Mouse (Mus musculus) layer of hippocampus, adult 2 months (tissue): ENCODE measurements around the gene Top3b. TPM values are rescaled to one million over a fixed set of nuclear protein-coding genes. Genes with fewer than 3 reads are reported as not detected.
"Not testable (repeated sequence)": the region's sequence is repeated elsewhere in the genome, so short reads cannot be mapped to it uniquely, and the experiment has no call there.

Experiments used
- DNase-seq, 2 experiments: peaks; one replicate each; pipeline ENCODE4 v3.0.0; 2022; ENCODE audit warnings: low spot score in 2 of 2
- H3K27ac ChIP-seq: fragments of 200-600 bp; 2 replicates; pipeline ENCODE4 v1.8.1; 2022
- H3K4me3 ChIP-seq: fragments of 200-600 bp; 2 replicates; pipeline ENCODE4 v1.8.1; 2022; ENCODE audit warnings: mild to moderate bottlenecking
- CTCF ChIP-seq: fragments of 200-600 bp; conservative IDR thresholded peaks from 2 replicates; pipeline ENCODE4 v1.8.1; 2022; ENCODE audit warnings: antibody characterized with exemption, mild to moderate bottlenecking, moderate library complexity
- long read RNA-seq, 2 experiments: library from polyadenylated mRNA; stranded (forward); transcript quantifications; one replicate each; pipeline ENCODE4 v2.0.0; 2021; ENCODE audit warnings: borderline mapping rate in 2 of 2
- total RNA-seq, 2 experiments: library from RNA; stranded (reverse); gene quantifications; 2 replicates each; pipeline ENCODE4 v1.2.3; 2021

Gene Top3b
- total RNA-seq: 10 to 100 TPM; 69.9 to 75.5 TPM
- long read RNA-seq, experiment 1, partial matches to known transcripts: 2 of 19 reads
- long read RNA-seq, experiment 1, other reads (novel, unspliced or antisense): 15 of 19 reads
- long read RNA-seq, experiment 2, transcript Top3b-201 (18 exons, 3,073 nt): major isoform, 6 of 40 reads
- long read RNA-seq, experiment 2, partial matches to known transcripts: 1 of 40 reads
- long read RNA-seq, experiment 2, other reads (novel, unspliced or antisense): 31 of 40 reads

DNA sequence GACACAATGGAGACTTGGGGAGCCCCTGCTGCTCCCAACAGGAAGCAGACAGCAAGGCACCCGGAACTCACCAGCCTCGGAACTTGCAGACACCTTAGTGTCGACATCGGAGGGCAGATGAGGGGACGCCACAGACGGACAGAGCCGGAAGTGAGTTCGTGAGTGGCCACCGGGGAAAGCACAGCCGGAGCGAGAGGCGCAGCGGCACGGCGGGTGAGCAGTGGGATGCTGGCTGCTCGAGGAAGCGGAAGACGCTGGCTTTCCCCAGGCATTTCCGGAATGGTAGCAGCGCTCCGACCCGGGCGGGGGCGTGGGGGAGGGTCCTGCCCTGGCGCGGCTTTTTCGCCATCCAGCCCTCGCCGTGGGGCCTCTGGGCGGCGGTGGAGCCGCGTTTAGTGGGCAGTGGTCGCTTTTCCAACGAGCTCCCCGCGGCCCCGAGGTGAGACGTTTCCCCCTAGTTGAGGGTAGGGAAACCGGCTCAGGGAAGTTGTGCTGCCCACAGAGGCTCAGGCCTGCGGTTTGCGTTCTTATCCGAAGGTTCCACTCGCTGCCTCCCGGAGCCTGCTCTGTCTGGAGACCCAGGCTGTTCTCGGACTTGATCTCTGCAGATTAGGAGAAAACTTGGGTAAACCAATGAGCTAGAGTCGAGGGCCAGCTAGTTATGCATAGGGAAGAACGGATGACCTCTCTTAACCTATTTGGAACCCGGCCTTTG, at the start of gene Top3b, which contains the start of gene Vpreb1:
Gene Top3b, plus strand, starts transcription at position 120 of the 715 bp plus-strand sequence.
Gene Vpreb1, minus strand, starts transcription at position 227 of the 715 bp plus-strand sequence.
- Histone ChIP-seq H3K4me3 (peak within 1 kb of the TSS; percentile 88), H3K27ac (peak within 1 kb of the TSS; percentile 88)
- peak; percentile 70 for TF ChIP-seq CTCF
- peak; percentile 91 to 93 for DNase-seq

DNA sequence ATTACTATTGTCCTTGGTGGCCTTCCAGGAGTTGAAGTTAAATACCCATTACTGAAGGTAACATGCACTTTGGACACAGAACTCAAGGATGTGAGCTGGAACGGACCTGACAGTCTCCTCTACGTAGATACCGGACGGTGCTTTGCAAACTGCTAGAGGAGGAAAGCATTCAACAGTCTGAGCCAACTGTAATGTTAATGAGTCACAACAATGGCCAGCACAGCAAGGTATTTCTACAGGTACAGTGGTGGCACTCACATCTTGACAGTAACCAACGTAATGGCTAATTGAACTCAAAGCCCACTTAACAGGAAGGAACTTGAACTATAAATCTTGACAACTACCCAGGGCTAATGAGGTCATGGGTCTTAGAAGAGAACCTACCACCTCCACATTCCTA, 45.1 kb upstream of the Top3b start:
- DNase-seq: no peak
- H3K27ac ChIP-seq: no peak overlapping the region
- no peak overlapping the region for H3K4me3 ChIP-seq
- no peak for TF ChIP-seq CTCF

DNA sequence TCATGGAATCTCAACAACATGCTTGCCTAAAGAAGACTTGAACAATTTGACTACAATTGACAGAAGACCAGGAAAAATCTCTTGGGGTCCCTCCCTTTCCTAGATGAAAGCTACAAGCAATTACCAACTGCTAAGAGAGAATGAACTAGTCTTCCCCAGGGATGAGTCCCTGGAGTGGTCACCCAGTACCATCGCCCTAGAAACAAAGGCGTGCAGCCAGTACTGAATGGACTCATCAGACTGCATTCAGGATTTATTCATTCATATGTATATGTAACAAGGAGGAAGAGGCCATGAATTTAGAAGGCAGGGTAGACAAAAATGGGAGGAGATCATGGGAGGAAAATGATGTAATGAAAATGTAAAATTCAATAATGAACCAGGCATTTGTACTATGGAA, 44.3 kb upstream of the Top3b start:
- TF ChIP-seq CTCF: no peak
- Histone ChIP-seq H3K4me3 (no peak overlapping the region), H3K27ac (no peak overlapping the region)
- no peak for DNase-seq

DNA sequence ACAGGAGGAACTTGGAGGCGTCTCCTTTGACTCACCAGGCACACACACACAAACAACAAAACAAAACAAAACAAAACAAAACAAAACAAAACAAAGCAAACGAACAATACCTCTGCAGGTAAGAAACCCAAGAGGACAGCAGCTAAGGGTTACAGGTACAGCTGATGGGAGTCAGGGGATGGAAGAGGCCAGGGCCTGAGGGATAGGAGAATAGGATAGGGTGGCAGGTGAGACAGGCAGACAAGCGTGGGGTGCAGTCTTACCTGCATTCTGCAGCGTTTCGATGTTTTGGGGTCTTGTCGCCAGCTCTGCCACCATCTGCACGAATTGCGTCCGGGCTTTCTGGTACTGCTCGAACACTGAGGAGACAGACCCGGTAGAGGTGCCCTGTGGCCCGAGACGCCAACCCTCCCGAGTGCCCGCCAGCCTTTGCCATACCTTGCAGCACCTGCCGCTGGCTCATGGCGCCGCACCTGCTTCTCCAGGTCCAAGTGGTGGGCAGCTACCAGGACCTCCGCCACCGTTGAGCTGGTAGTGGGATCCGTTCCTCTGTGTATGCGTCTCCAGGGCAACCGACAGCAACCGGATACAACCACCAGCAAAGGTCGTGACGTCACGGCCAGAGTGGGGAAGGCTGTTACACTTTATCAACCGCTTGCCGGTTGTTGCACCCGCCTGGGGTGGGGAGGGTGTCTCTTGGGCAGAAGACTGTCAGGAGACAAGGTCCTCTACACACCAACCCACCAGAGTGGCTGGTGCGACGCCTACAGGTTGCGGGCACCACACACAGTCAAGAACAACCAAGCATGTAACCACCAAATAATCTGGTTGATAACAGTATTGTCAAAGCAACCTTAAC, 41.5 kb upstream of the Top3b start, which contains the start of gene Spag6l:
Gene Spag6l, minus strand, starts transcription at position 700 of the 859 bp plus-strand sequence.
- H3K4me3 ChIP-seq: peak within 1 kb of the TSS; percentile 66
- H3K27ac ChIP-seq: peak within 1 kb of the TSS; percentile 54; the same call in 1 of the 2 replicates
- peak; percentile 51 to 60 for DNase-seq
- peak; percentile 66 for TF ChIP-seq CTCF

DNA sequence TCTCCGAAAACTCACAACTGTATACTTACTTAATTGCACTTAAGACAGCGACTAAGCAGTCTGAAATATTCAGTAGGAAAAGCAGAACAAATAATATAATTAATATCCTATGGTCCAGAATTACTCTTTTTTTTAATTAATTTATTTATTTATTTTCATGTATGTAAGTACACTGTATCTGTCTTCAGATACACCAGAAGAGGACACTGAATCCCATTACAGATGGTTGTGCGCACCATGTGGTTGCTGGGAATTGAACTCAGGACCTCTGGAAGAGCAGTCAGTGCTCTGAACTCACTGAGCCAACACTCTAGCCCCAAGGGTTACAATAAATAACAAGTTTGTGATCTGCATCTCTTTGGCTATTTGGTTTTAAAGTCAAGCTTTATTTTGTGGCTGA, 40.9 kb upstream of the Top3b start:
- no peak for DNase-seq
- no peak for TF ChIP-seq CTCF
- no peak overlapping the region for H3K27ac ChIP-seq
- H3K4me3 ChIP-seq: peak overlapping the region; percentile 66; the same call in 1 of the 2 replicates

DNA sequence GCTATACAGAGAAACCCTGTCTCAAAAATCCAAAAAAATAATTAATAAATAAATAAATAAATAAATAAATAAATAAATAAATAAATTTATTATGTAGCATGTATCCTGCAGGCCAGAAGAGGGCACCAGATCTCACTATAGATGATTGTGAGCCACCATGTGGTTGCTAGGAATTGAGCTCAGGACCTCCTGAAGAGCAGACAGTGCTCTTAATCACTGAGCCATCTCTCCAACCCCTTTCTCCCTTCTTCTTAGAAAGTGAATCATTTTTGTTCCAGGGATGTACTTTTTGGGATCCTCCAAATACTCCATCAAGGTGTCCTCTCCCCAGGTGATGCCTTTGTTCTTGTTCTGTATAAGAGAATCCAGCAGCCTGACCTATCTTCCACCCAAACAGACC, 21.3 kb upstream of the Top3b start:
- peak; percentile 36; the same call in 1 of the 2 replicates for TF ChIP-seq CTCF
- no peak for DNase-seq
- Histone ChIP-seq H3K27ac (no peak overlapping the region), H3K4me3 (no peak overlapping the region)

DNA sequence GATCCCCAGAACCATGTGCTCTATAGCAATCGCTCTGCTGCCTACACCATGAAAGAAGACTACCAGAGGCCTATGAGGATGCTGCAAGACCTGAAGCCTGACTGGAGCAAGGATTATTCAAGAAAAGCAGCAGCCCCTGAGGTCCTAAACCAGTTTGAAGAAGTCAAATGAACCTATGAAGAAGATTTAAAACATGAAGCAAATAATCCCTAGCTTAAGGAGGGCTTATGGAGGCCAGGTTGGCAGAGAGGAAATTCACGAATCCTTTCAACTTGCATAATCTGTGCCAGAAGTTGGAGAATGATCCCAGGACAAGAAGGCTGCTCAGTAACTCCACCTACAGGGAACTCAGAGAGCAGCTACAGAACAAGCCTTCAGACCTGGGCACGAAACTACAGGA, 18.1 kb upstream of the Top3b start:
- no peak for TF ChIP-seq CTCF
- H3K4me3 ChIP-seq: no peak overlapping the region
- DNase-seq: no peak
- H3K27ac ChIP-seq: no peak overlapping the region

DNA sequence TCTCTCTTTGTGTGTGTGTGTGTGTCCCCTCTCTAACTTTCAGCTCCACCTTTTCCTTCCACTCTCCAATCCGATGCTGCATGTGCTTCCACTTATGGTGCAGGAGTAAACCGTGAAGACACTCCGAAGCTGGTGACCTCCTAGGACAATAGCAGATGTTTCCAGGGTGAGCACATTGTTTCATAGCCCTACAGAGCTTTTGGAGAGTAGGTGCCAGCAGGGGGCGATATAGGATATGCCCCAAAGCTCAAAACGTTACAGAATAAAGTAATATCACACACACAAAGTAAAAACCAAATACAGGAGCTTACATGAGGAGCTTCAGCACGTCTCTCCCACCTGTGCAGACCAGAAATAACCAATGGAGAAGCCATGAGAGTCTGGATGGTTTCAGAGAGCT, 15.7 kb upstream of the Top3b start:
- peak in 1 of 2 experiments; percentile 60 for DNase-seq
- peak; percentile 85 for TF ChIP-seq CTCF
- H3K27ac ChIP-seq: no peak overlapping the region
- no peak overlapping the region for H3K4me3 ChIP-seq

DNA sequence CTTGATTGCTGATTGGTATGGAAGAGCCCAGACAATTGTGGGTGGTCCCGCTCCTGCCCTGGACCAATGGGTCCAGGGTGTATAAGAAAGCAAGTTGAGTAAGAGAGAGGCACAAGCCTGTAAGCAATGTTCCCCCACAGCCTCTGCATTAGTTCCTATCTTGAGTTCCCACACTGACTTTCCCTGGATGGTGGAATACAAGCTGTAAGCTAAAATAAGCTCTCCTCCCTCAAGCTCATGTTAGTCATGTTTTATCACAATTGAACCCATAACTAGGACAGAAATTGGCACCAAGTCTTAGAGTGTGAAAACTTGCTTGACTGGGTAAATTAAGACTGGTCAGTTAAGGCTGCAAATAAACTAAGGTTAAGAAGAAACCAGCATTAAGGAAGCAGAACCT, 15.0 kb upstream of the Top3b start:
- Histone ChIP-seq H3K27ac (no peak overlapping the region), H3K4me3 (no peak overlapping the region)
- TF ChIP-seq CTCF: no peak
- no peak for DNase-seq

DNA sequence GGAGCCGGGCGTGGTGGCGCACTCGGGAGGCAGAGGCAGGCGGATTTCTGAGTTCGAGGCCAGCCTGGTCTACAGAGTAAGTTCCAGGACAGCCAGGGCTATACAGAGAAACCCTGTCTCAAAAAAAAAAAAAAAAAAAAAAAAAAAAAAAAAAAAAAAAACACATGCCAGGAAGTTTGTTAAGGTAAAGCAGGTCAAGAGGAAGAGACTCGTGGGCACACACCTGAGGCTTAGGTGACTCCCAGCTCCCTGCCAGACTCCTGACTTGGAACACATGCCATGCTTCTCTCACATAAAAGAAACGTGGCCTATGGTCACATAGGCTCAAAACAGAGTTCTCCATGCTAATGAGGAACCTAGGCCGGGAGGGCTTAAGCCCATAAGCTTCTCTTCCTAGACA, 14.5 kb upstream of the Top3b start:
- not testable (repeated sequence) for DNase-seq, H3K4me3 ChIP-seq

DNA sequence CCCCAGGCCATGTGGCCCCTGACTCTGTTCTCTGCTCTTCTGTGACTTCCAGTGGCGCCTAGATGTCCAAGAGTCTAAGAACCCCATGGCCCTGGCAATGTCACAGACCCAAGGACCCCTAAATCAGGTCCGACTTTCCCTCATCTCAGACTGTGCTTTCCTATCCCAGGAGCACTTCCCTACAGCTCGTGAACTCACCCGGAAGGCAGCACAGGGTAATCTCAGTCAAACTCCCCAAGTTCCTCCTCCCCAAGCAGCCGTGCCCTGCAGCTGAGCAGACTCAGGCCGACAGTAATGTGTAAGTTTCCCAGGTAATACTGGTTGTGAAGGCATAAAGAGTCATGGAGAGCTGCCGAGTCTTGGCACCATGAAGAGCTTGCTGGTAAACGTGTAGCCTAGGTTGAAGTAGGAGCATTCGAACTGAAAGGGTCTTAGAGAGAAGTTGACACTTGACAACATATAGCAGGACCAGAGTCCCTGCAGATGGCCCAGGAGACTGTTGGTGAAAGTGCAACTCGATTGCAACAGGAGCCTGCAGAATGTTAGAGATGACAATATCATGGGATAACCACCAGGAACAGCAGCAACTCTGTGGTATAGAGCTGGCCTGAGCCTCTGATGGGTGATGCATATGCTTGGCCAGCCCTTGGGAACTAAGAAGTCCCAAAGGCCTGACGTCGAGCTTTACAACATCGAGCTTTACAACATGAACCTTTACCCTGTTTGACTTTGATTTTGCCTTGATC, 13.6 kb upstream of the Top3b start:
- DNase-seq: no peak
- TF ChIP-seq CTCF: no peak
- Histone ChIP-seq H3K27ac (no peak overlapping the region), H3K4me3 (no peak overlapping the region)

More for the DNA sequence above, 14.5 kb upstream of the Top3b start:
- not testable (repeated sequence) for H3K27ac ChIP-seq

DNA sequence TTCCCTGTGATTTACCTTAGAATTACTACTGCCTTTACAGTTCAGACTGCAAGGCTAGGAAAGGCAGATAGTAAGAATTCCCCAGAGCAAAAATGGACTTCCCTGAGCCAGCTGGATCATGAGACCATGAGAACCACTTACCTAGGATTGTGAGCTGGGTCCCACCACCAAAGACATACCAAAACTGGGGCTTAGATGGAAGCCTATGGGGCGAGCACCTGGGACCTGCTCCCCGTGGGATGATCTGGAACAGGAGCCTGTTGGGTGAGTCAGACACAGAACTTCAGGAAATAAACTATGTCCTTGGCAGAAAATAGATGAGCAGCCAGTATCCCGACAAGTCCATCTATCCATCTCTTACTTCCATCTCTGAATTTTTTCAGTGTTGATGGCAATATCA, 8.2 kb upstream of the Top3b start:
- no peak for DNase-seq
- TF ChIP-seq CTCF: no peak
- H3K4me3 ChIP-seq: no peak overlapping the region
- no peak overlapping the region for H3K27ac ChIP-seq
